Mouse (Mus musculus) liver, embryonic 14.5 days (tissue): ENCODE data around the gene Ppp1r12a. TPM values are rescaled to one million over a fixed set of nuclear protein-coding genes. Genes with fewer than 3 reads are reported as not detected.

Experiments used
- ATAC-seq: fragments of 200-750 bp; cut with Nextera tagmentation; 2 replicates; pipeline ENCODE4 v1.8.0; 2017; ENCODE audit warnings: moderate number of reproducible peaks, mild to moderate bottlenecking, moderate library complexity; ENCODE audit not compliant: insufficient read depth
- DNase-seq, 3 experiments: peaks; one replicate each; pipeline ENCODE4 v3.0.0-alpha.2; 2012 to 2013; ENCODE audit warnings: low read depth in 3 of 3, low spot score in 3 of 3
- H3K27ac ChIP-seq: fragments of 300-500 bp; sonication (generic); 2 replicates; pipeline ENCODE4 v1.5.1; 2014; ENCODE audit warnings: moderate library complexity, mild to moderate bottlenecking, control low read depth, inconsistent platforms
- H3K27me3 ChIP-seq: fragments of 300-500 bp; sonication (generic); 2 replicates; pipeline ENCODE4 v1.6.1; 2014; ENCODE audit warnings: mild to moderate bottlenecking, low read length, moderate library complexity; ENCODE audit not compliant: control insufficient read depth, insufficient read depth
- H3K36me3 ChIP-seq: fragments of 300-500 bp; sonication (generic); replicated peaks from 2 replicates; pipeline ENCODE4 v1.6.1; 2014; ENCODE audit warnings: low read depth; ENCODE audit not compliant: control insufficient read depth, insufficient read depth
- H3K4me1 ChIP-seq, 2 experiments: fragments of 200-500 bp in 1 of 2; fragments of 300-500 bp in 1 of 2; sonication (generic) in 1 of 2; replicated peaks; 2 replicates each; pipeline ENCODE4 v1.6.1; 2012 to 2014; ENCODE audit warnings: antibody characterized with exemption in 1 of 2, inconsistent platforms in 1 of 2, low read length in 1 of 2; ENCODE audit not compliant: control insufficient read depth in 2 of 2, insufficient read depth in 2 of 2
- H3K4me2 ChIP-seq: fragments of 300-500 bp; sonication (generic); 2 replicates; pipeline ENCODE4 v1.6.1; 2014; ENCODE audit warnings: low read depth, mild to moderate bottlenecking, control low read depth, moderate library complexity
- H3K4me3 ChIP-seq, 2 experiments: fragments of 200-500 bp in 1 of 2; fragments of 300-500 bp in 1 of 2; sonication (generic) in 1 of 2; 2 replicates each; pipeline ENCODE4 v1.5.1; 2012 to 2014; ENCODE audit warnings: low read depth in 2 of 2, low read length in 2 of 2, mild to moderate bottlenecking in 2 of 2, control low read depth in 1 of 2, inconsistent platforms in 1 of 2, moderate library complexity in 1 of 2; ENCODE audit not compliant: insufficient read depth in 1 of 2
- H3K9ac ChIP-seq: fragments of 300-500 bp; sonication (generic); replicated peaks from 2 replicates; pipeline ENCODE4 v1.6.1; 2014; ENCODE audit warnings: mild to moderate bottlenecking, control low read depth, moderate library complexity
- H3K9me3 ChIP-seq: fragments of 300-500 bp; sonication (generic); 2 replicates; pipeline ENCODE4 v1.6.1; 2016; ENCODE audit warnings: low read length, mixed read lengths; ENCODE audit not compliant: control insufficient read depth
- CTCF ChIP-seq: IDR thresholded peaks from 2 replicates; pipeline ENCODE4 v1.5.1; 2016; ENCODE audit warnings: antibody characterized with exemption, low read depth, control low read depth
- EP300 ChIP-seq: IDR thresholded peaks from 2 replicates; pipeline ENCODE4 v1.6.1; 2016; ENCODE audit warnings: antibody characterized with exemption, low read depth
- WGBS: fragments of 180-500 bp; shearing (Covaris S2); extraction: QIAGEN DNeasy Blood & Tissue Kit; methylation state at CpG from one replicate; pipeline ENCODE4 v1.1.7; 2014; ENCODE audit not compliant: insufficient replicate concordance; 5-methylcytosine and 5-hydroxymethylcytosine counted together
- polyA plus RNA-seq, 2 experiments: library from polyadenylated mRNA; depleted of rRNA in 1 of 2; stranded (reverse) in 1 of 2; unstranded in 1 of 2; fragments of >200 nt; fragmentation: Nextera tagmentation in 1 of 2; extraction: Ambion mirVana in 1 of 2; gene quantifications; 2 replicates each; pipeline versions ENCODE4 v1.2.1 to v1.2.3; 2012 to 2014

Gene Ppp1r12a
- polyA plus RNA-seq, 2 experiments: 18.7 to 27.2 TPM

DNA sequence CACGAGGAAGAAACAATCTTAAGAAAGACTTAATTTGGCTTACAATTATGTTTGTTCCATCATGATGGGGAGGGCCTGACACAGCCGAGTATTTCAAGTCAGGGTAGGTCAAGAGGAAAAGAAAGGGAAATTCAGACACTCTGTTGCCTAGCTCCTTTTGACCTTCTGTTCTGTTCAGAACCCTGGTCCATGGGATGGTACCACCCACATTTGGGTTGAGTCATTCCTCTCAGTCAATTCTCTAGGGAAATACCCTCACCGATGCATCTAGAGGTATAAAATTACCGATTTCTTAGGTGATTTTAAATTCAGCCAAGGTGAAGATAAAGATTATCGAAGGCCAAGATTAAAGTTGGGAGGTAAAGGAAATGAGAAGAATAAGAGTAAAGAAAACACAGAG is 23.6 kb upstream of the Ppp1r12a start:
- no peak overlapping the region for H3K4me2 ChIP-seq
- no peaks in the 10 kb centered on the region for H3K4me1 ChIP-seq
- H3K4me3 ChIP-seq: no peak overlapping the region
- DNase-seq (no peak), ATAC-seq (no peak)
- no peak overlapping the region for H3K27ac ChIP-seq
- TF ChIP-seq EP300: no peak
- no peak for TF ChIP-seq CTCF
- WGBS: 60% methylated on average over 5 of the region's 5 CpGs
- no peaks in the 10 kb centered on the region for H3K9me3 ChIP-seq
- no peaks in the 10 kb centered on the region for H3K36me3 ChIP-seq
- H3K27me3 ChIP-seq: no peaks in the 10 kb centered on the region
- no peak overlapping the region for H3K9ac ChIP-seq

- TF ChIP-seq CTCF: no peak
- no peak for TF ChIP-seq EP300
- no peak overlapping the region for H3K27ac ChIP-seq
- H3K4me1 ChIP-seq: no peaks in the 10 kb centered on the region
- WGBS: 20% methylated on average over 3 of the region's 3 CpGs
- ATAC-seq (no peak), DNase-seq (no peak)
- H3K9ac ChIP-seq: no peak overlapping the region
- no peak overlapping the region for H3K4me3 ChIP-seq
- H3K4me2 ChIP-seq: no peak overlapping the region
- no peaks in the 10 kb centered on the region for H3K27me3 ChIP-seq
- H3K9me3 ChIP-seq: no peaks in the 10 kb centered on the region
- H3K36me3 ChIP-seq: no peaks in the 10 kb centered on the region
These were observed 22.2 kb upstream of the Ppp1r12a start for GRCm38 (mm10) chr10:108139788-108140187.

- H3K27me3 ChIP-seq: no peaks in the 10 kb centered on the region
- no peak overlapping the region for H3K4me2 ChIP-seq
- DNase-seq: no peak
- no peak overlapping the region for H3K4me3 ChIP-seq
- no peak overlapping the region for H3K27ac ChIP-seq
- no peaks in the 10 kb centered on the region for H3K4me1 ChIP-seq
- H3K9me3 ChIP-seq: no peaks in the 10 kb centered on the region
- no peak overlapping the region for H3K9ac ChIP-seq
- WGBS: 73% methylated on average over 3 of the region's 3 CpGs
- ATAC-seq: no peak
- no peaks in the 10 kb centered on the region for H3K36me3 ChIP-seq
- TF ChIP-seq EP300 (no peak), CTCF (no peak)
These were observed 21.3 kb upstream of the Ppp1r12a start for GRCm38 (mm10) chr10:108140742-108141141.

GRCm38 (mm10) chr10:108143991-108144525 is 17.9 kb upstream of the Ppp1r12a start:
- no peak for DNase-seq
- no peak for ATAC-seq
- no peak for TF ChIP-seq CTCF
- no peak for TF ChIP-seq EP300

GRCm38 (mm10) chr10:108145701-108146100 is 16.3 kb upstream of the Ppp1r12a start:
- no peaks in the 10 kb centered on the region for H3K4me1 ChIP-seq
- no peak overlapping the region for H3K27ac ChIP-seq
- TF ChIP-seq EP300: no peak
- no peak for TF ChIP-seq CTCF
- H3K27me3 ChIP-seq: no peaks in the 10 kb centered on the region
- no peaks in the 10 kb centered on the region for H3K9me3 ChIP-seq
- WGBS: 74% methylated on average over 9 of the region's 9 CpGs
- H3K4me3 ChIP-seq: no peak overlapping the region
- no peaks in the 10 kb centered on the region for H3K36me3 ChIP-seq
- DNase-seq (no peak), ATAC-seq (no peak)
- no peak overlapping the region for H3K9ac ChIP-seq
- no peak overlapping the region for H3K4me2 ChIP-seq

More at GRCm38 (mm10) chr10:108143991-108144525, 17.9 kb upstream of the Ppp1r12a start:
- WGBS: 51% methylated on average over 4 of the region's 4 CpGs
- Histone ChIP-seq H3K9me3 (no peaks in the 10 kb centered on the region), H3K27ac (no peak overlapping the region), H3K36me3 (no peaks in the 10 kb centered on the region), H3K27me3 (no peaks in the 10 kb centered on the region), H3K4me1 (no peaks in the 10 kb centered on the region), H3K9ac (no peak overlapping the region), H3K4me3 (no peak overlapping the region), H3K4me2 (no peak overlapping the region)
